Mouse (Mus musculus): Measurements from ENCODE around the gene Nfx1.

Nfx1 gene

DNA sequence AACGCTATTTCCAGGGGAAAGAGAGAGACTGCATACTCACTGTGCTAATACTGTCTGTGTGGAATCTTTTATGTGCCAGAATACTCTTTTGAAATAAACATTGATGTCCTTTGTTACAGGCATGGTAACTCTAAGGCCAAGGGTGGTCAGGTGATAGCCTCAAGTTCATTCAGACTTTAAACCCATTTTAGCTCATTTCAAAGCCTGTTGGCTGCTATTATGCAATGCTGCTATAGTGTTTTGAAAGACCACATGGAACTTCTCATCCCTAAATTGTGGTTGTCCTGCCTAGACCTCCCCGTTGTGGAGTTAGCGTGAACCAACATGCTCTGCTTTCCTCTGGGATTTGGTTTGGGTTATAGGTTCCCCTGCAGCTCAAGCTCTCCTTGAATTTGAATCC lies 5.0 kb downstream of the Nfx1 start:
- DNase-seq (ENCODE audit: low read depth), result no peak

DNA sequence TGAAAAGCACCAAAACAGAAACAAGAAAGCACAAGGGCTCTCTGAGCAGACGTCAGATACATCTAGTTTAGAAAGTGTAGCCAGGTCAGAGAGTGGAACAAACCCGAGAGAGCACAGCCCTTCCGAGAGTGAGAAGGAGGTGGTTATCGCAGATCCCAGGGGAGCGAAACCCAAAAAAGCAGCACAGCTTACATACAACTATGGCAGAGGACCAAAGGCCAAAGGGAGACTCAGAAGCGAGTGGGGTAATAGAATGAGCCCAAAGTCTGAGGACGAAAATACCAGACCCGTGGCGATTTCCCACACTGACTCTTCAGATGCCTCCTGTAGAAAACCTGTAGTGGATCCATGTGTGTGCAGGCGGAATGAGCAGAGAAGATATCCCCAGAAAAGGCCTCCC lies 5.9 kb downstream of the Nfx1 start:
- no peak for DNase-seq (ENCODE audit: low read depth)

DNA sequence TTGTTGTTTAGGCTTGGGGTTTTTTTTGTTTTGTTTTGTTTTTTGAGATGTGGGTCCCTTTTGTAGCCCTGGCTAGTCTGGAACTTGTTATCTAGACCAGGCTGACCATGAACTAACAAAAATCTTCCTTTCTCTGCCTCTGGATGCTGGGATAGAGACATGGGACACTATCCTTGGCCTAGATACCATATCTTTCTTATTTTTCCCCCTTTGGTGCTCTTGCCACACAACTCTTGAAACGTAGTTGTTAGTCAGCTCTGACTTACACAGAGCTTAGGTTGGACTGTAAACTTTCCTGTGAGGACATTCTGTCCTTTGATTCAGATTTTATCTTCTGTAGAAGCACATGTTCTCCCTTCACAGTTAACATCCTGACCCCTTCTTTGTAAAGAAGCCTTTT lies 8.7 kb downstream of the Nfx1 start:
- no peak for DNase-seq (ENCODE audit: low read depth)

DNA sequence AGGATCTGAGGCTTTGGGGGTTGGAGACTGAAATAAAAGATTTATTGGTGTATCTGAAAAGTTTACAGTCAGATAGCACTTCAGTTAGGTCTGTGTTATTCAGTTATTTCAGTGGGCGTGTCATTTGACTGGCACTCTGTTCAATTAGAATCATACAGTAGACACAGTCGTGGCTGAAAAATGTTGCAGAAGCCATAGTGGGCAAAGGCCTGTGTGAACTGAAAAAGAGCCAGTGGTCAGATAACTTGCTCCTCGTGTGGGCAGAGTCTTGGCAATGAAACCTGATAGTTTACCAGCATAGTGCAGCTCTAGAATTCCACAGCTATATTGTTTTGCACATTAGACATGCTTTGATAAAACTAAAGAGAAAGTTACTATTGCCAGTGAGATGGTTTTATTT lies 11.8 kb downstream of the Nfx1 start:
- no peak for DNase-seq (ENCODE audit: low read depth)

DNA sequence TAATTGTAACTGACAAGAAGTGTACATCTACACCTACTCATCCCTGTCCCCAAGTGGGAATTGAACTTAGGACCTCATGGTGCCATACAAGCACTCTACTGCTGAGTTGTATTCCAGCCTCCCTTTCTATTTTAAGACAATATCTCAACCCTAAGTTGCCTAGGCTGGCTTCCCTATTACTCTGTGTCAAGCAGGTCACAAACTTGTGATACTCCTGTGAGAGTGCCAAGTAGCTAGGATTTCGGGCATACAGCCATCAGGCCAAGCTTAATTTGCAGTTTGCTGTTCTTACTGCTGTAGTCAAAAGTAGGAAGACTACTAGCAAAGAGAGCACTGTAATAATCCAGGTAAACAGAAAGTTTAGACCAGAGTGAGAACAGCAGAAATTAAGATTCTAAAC lies 13.0 kb downstream of the Nfx1 start:
- DNase-seq (ENCODE audit: low read depth), result no peak

DNA sequence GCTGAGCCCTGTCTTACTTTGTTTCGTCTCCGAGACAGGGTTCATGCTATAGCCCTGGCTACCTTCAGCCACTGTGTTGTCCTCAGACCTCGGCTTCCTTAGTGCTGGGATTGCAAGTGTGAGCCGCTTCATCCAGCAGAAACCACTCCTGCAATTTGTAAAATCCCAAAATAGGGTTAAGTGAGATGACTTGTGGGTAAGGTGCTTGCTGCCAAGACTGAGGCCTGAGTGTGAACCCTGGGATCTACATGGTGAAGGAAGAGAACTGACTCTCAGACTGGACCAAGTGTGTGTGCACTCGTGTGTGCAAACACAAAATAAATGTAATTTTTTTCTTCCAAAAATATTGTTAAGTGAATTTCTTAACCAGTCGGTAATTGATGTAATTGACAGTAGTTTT lies 18.9 kb downstream of the Nfx1 start:
- DNase-seq (ENCODE audit: low read depth), result no peak

DNA sequence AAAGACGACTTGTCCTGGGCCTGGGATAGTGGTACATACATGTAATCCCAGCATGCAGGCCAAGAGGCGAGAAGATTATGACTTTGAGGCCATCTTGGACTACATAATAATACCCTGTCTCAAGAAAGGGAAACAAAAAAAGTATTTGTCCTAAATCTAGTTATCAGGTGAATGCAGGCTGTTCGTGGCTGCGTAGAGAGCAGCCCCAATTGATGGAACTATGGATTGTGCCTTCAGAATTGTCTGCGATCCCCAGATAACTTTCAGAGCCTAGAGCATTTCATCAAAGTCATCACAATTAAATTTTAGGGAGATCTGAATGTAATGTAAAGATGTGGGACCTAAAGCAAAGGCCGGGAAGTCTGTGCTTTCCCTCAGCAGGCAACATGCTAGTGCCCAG lies 25.6 kb downstream of the Nfx1 start:
- no peak for DNase-seq (ENCODE audit: low read depth)

DNA sequence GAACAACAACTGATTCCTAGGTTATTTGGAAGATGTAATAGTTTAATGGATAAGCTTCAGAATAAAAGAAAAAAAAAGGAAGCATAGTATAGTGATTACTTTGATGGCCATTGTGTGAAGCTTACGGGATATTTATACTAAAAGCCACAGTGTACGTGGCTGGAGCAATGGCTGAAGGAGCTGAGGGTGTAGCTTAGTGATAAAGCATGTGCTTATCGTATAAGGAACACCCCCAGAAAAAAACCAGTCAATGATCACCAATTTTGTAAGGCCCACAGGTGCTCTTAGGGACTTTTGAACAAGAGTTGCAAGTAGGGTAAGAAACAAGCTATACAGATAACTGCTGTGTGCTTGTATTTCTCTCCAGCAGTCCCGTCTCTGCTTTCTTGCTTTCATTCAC lies 27.2 kb downstream of the Nfx1 start:
- DNase-seq (ENCODE audit: low read depth), result no peak

DNA sequence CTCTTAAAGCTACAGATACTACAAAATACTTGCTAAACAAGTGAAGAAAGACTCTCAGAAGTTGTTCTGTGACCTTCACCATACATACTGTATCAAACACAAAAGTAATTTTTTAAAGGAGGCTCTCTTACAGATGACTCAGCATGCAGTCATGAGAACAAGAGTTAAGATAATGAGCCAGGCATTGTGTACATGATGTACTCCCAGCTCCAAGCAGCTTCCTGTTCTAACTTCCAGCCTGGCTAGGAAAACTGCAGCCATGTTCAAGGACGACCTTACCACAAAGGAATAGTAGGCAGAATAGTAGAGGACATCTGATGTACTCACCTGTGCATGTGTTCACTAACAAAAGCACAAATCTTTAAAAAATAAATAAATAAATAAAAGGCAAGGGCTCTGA lies 29.6 kb downstream of the Nfx1 start:
- DNase-seq (ENCODE audit: low read depth), result no peak

DNA sequence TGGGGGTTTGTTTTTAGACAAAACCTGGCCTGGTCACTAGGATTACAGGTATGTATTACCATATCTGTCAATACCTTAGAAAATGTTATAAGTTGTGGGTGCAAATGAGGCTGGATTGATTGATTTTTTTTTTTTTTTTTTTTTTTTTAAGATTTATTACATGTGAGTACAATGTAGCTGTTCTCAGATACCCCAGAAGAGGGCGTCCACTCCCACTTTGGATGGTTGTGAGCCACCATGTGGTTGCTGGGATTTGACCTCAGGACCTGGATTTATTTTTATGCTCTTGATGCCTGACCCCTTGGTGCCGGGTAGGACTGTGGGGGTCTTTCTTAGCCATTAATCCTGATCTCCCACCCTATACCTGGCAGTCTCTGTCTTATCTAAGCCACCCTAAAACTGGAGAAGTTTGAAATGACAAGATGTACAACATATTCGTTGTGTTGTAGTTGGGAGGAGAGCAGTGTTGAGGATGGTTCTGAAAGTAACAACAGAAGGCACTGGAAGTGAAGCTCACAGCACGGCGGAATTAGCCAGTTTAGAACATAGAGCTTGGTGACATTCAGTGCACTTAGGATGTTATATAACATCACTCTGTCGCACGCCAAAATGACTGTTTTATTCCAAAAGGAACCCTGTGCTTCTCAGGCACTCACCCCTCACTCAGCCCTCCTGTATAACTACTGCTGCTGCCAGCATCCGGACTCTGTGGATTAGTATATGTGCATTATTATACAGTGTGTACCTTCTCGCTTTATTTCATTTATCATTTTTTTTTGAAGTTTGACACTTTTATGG lies 30.3 kb downstream of the Nfx1 start:
- DNase-seq (ENCODE audit: low read depth), result peak; percentile 18

DNA sequence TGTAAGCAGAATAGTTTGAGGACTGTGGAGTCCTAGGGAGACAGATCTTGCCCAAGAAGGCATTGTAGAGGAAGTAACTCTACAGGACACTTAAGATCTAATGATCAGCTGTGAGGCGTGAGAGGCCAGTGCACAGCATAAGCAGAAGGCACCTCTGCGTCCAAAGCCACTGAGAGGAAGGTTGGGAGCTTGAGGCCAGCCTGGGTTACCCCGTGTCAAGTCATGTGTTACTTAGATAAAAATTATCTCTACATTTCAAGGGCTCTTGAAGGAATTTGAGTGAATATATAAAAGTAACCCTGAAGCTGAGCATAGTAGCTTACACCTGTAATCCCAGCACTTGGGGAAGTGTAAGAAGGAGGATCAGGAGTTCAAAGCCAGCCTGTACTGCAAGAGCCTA lies 42.6 kb downstream of the Nfx1 start:
- no peak for DNase-seq (ENCODE audit: low read depth)

DNA sequence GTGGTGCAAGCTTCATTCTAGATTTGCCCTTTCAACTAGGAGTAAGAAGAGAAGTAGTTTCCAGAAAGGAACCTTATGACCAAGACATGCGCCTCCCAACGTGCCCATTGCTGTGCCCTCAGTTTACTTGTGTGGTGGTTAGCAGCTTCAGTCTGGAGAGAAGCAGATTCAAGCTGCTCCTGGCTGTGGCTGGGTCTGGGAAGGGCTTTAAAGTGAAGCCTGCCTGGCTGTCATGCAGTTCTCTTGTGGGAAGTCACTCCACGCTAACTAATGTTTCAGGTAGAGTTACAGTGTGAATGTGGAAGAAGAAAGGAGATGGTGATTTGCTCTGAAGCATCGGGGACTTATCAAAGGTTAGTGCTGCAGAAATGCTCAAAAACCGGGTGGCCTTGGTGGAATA lies 45.1 kb downstream of the Nfx1 start:
- DNase-seq (ENCODE audit: low read depth), result no peak

DNA sequence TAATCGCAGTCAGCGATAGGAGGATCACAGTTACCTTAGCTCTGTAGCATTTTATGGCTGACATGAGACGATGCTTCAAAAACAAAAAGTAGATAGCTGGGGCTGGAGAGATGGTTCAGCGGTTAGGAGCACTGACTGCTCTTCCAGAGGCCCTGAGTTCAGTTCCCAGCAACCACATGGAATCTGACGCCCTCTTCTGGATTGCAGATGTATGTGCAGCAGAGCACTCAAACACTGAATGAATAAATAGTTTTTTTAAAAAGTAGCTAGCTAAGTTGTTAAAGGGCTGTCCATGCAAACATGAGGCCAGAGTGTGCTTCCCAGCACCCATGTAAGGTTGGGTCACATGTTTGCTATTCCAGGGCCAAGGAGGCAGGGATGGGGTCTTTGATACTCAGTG lies 50.4 kb downstream of the Nfx1 start:
- DNase-seq (ENCODE audit: low read depth), result no peak

DNA sequence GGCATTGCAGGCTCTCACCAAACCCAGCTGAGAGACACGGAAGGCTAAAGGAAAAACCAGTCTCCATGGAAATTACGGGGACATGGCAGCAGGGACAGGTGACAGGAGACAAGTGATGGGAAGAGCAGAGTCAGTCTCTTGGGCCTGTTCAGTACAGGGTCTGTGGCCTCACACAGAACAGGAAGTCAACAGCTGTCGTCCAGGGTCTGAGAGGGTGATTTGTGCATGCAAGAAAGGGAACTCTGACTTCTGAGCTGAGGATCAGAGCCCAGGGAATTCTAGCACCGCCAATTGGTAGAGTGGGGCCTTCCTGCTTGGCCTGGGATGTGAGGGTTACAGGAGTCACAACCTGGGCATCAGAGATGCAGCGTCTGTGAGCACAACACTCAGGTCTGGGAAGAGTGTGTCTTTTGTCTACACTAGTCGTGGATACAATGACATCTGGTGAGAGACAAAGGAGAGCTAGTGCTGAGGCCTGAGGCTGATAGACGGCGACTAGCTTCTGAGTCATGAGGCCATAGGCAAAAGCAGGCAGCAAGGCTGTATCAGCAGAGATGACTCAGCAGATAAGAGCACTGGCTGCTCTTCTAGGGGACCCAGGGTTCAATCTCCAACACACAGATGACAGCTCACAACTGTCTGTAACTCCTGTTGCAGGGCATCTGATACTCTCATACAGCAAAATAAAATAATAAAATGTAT lies 55.5 kb downstream of the Nfx1 start:
- DNase-seq (ENCODE audit: low read depth), result no peak

DNA sequence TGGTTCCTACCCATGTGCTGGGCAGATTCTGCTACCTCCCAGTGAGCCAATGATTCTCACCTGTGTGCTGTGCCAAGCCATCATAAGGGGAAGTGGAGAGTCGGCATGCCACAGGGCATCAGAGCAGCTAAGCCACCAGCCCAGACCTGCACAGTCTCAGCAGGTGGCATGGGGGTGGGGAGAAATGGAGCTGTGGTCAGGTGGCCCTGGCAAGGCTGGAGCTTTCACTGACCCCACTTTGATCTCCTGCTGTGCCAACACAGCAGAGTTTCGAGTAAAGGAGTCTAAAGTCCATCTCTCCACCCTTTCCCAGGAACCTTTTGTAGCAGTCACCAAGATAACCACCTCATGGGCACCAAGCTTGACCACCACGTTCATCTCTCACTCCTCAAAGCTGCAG lies 57.2 kb downstream of the Nfx1 start:
- no peak for DNase-seq (ENCODE audit: low read depth)

DNA sequence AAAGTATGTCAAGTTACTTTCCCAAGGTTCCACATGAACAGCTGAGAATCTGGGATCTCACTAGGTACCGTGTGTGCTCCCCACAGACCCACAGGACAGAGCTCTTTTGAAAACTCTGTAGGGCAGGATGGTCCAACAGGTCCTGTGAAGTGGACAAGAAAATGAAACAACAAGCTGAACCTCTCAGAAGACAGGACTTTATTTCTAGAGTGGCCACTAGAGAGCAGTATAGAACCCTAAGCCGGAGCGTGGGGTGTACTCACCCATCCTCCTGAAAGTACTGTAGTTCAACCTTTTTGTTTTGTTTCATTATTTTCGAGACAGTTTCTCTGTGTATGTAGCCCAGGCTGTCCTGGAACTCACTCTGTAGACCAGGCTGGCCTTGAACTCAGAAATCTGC lies 57.6 kb downstream of the Nfx1 start:
- DNase-seq (ENCODE audit: low read depth), result peak; percentile 32

DNA sequence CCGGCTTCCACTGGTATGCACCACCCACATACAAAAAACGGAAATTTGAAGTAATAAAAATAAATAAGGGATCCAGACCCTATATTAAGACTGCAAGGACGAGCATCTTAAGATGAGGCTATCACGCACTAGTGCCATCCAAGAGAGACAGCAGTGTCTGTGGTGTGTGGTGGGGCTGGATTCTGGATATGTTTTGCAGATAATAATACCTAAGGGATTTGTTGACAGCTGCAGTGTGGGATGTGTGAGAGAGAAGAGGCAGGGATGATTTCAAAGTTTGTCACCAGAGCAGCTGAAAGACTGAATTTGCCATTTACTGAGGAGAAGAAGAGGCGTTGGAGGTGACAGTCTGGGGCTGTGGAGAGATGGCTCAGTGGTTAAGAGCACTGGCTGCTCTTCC lies 58.7 kb downstream of the Nfx1 start:
- no peak for DNase-seq (ENCODE audit: low read depth)

DNA sequence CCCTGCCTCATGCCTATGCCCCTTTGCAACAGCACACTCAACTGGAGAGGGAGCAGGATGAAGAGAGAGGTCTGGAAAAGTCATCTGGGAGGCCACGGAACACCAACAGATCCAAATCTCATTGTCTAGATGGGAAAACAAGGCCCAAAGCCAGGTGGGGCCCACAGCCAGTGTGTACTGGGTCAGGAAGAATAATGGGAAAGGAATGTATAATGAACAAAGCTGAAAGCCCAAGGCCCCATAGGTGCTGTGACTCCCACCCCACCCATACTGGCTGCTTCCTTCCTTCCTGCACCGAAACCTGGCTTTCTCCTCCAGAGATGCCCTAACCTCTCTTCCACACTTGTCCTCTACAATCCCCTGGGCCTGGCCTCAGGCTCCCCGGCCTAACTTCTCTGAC lies 60.5 kb downstream of the Nfx1 start:
- DNase-seq (ENCODE audit: low read depth), result no peak

DNA sequence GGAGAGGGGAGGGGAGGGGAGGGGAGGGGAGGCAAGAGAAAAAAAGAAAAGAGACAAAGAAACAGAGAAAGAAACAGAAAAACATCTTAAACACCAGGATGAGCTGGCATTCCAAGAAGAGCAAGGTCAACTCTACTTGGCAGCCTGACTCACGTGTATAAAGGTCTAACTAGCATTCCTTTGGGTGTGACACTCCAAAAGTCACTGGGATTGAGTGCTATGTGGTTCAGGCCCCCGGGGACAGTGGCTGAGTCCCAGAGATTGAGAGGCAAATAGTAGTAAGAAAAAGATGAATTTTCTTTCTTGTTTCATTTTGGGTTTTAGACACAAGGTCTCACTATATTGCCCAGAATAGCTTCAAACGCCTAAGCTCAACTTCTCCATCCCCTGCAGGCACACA lies 67.2 kb downstream of the Nfx1 start:
- no peak for DNase-seq (ENCODE audit: low read depth)

DNA sequence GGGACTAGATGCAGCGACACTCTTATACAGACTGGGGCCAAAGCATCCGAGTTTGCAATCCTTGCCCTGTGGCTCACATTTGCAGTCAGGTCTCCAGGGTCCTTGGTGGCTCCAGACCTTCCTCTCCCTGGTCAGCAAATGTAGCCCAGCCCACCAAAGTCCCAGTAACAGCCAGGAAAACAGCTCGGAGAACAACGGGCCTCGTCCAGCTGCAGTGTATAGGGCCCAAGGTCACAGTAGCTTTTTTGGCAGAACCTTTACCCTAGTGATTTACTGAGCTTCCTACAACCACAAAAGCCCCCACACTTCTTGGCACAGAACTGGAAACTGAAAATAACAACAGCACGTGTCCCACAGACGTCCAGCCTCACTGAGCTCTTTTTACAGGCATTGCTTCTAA lies 70.3 kb downstream of the Nfx1 start:
- DNase-seq (ENCODE audit: low read depth), result no peak

DNA sequence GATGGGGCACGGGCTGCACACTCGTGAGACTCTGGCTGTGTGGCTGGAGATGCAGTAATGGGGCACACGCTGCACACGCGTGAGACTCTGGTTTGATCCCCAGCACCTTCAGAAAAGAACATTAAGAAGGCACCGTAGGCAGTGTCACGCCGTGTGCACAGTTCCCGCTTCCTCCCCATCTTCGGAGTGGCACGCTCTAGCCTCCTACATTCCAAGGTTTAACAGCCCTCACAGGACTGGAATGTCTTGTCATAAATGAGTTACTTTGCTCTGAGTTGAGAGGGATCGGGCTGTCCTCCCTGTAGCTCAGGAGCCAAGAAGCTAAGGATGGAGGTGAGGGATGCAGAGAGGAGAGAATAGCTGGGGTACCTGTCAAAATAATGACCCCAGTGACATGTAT lies 72.2 kb downstream of the Nfx1 start:
- DNase-seq (ENCODE audit: low read depth), result no peak

DNA sequence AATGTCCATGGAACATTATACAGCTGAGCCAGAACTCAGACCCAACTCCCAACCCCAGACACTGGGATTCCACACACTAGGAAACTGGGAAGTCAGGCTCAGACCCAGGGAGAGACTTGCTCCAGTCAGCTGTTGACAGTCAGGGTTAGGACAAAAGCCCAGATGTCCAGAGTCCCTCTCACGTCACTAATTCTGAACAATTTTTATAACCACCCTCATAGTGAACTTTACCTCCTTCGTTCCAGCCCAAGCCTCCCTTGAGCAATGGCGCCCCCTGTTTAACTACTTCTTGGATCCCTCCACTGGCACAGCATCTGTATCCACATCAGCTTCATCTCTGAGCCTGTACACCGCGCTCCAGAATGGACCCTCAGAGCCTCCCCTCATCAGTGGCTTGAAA lies 73.3 kb downstream of the Nfx1 start:
- DNase-seq (ENCODE audit: low read depth), result no peak

DNA sequence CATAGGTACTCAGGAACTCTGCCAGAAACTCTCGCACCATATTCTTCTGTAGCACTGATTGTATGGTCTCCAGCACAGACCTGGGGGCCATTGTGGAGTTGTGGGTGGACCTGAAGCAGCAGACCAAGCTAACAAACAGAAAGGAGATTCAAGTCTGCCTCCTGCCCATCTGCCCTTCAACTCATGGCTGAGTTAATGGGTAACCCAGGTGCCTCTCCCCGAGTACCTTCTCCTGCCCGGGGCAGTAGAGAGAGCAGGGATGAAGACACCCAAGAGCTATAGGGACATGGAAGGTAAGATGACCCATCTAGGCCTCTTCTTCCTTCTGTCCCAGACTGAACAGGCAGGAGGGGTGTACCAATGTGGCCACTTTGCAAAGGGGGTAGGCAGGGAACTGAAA lies 74.6 kb downstream of the Nfx1 start:
- no peak for DNase-seq (ENCODE audit: low read depth)

DNA sequence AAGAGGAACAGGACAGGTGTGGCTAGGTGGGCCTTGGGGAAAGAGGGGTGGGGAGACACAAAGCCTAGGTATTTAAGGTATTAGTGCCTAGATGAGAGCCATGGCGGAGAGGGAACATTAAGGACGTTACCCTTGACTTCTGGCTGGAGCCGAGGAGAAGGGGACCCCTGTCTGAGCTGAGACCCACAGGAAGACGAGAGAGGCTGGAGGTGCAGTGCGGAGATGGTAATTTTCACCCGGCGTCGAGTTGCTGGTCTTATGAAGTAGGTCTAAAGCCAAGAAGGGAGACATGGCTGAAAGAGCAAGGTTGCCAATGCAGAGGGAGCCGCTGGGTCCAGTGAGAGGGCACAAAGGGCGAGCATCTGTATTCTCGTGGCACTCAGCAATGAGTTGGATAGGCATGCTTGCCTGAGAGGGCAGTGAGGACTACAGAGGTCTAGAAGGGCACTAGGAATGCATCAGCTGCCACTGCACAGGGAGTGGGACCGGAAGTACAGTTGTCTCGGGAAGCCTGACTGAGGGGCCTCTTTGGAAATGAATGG lies 75.6 kb downstream of the Nfx1 start:
- DNase-seq (ENCODE audit: low read depth), result no peak

Measured in naive thymus-derived CD4-positive, alpha-beta T cell, adult 2 months (primary cell).